Mouse (Mus musculus): ENCODE results near the gene Lama5. TPM values are rescaled to one million over a fixed set of nuclear protein-coding genes. Genes with fewer than 3 reads are reported as not detected.
"Not testable (repeated sequence)": the region's sequence is repeated elsewhere in the genome, so short reads cannot be mapped to it uniquely, and the experiment has no call there.

Gene Lama5
- polyA plus RNA-seq, 1 experiment from 2014 or later, result 4.3 TPM

DNA sequence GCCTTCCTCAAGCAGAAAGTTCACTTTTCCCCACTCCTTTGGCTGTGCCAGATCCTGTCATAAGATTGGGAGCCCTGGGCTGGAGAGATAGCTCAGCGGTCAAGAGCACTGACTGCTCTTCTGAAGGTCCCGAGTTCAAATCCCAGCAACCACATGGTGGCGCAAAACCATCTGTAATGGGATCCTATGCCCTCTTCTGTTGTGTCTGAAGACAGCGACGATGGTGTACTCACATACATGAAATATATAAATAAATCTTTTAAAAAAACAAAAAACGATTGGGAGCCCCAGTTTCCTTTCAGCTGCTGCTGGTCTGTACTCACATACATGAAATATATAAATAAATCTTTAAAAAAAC is 40.9 kb downstream of the Lama5 start:
- WGBS (ENCODE audit: insufficient replicate concordance), result 73% methylated on average over 6 of the region's 6 CpGs
- no peaks in the 10 kb centered on the region for H3K9me3 ChIP-seq (replicated peaks)
- H3K36me3 ChIP-seq, result peaks cover 12% of the 10 kb centered on the region; the same call in 1 of the 2 replicates
- H3K9ac ChIP-seq, result no peak overlapping the region
- H3K4me1 ChIP-seq, result no peaks in the 10 kb centered on the region
- ATAC-seq, result no peak
- no peaks in the 10 kb centered on the region for H3K27me3 ChIP-seq (replicated peaks)
- H3K4me2 ChIP-seq, result no peak overlapping the region
- no peak overlapping the region for H3K27ac ChIP-seq
- H3K4me3 ChIP-seq, result no peak overlapping the region

DNA sequence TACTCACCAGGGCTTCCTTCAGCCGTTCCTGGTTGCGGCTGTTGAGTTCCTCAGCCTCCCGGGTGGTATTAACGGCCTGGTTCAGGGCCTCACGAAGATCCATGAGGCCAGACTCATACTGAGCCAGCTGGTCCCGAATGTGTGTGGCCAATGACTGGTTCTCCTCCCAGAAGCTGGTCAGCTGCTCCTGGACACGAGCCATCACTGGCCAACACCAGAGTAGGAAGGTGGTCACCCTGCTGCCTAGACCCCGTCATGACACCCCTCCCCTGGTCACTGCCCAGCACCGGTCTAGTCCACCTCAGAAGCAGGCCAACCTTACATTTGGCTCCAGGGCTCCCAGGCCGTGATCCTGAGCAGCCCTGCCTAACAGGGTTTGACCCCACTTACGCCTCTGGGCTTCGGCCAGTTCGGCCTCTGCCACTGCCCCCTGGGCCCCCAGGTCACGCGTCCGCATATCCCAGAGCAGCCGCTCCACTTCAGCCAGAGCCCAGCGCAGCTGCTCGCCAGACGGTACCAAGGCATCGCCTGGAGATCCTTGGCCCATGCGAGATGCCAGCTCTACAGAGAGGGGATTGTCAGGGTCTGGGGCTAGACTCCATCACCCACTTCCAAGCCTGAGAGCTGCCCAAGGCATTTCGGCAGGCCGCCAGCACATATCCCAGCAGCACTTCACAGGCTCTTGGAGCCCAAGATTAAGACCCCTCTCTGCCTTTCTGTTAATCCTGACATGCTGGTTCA is 41.5 kb downstream of the Lama5 start:
- 81% methylated on average over 24 of the region's 24 CpGs for WGBS (ENCODE audit: insufficient replicate concordance)
- no peaks in the 10 kb centered on the region for H3K4me1 ChIP-seq
- H3K36me3 ChIP-seq, result peaks cover 16% of the 10 kb centered on the region; the same call in 1 of the 2 replicates
- no peak overlapping the region for H3K27ac ChIP-seq
- H3K9ac ChIP-seq, result no peak overlapping the region
- no peak for ATAC-seq
- no peak overlapping the region for H3K4me2 ChIP-seq
- no peaks in the 10 kb centered on the region for H3K9me3 ChIP-seq (replicated peaks)
- no peaks in the 10 kb centered on the region for H3K27me3 ChIP-seq (replicated peaks)
- H3K4me3 ChIP-seq, result no peak overlapping the region

DNA sequence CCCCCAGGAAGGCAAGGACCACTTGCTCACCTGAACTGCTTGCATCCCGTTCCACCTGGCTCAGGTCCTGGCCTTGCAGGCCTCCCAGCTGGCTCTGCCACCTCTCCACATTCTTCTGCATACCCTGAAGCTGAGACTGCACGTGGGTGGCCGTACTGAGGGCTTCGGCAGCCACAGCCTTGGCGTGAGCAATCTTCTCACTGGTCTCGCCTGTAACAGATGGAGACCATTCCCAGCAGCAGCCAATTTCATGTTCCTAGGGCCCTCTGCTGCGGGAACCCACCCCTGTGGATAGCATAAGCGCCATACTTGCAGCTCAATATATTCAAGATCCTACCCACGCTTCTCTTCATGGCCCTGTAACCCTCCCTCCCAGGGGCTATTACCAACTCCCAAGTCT is 44.1 kb downstream of the Lama5 start:
- no peak for ATAC-seq
- Histone ChIP-seq H3K9me3 (replicated peaks) (no peaks in the 10 kb centered on the region), H3K27ac (no peak overlapping the region), H3K4me1 (no peaks in the 10 kb centered on the region), H3K4me2 (no peak overlapping the region), H3K36me3 (peaks cover 42% of the 10 kb centered on the region), H3K9ac (no peak overlapping the region), H3K4me3 (no peak overlapping the region), H3K27me3 (replicated peaks) (no peaks in the 10 kb centered on the region)
- WGBS (ENCODE audit: insufficient replicate concordance), result 78% methylated on average over 9 of the region's 9 CpGs

GRCm38 (mm10) chr2:180175725-180176124 is 49.9 kb downstream of the Lama5 start:
- H3K4me1 ChIP-seq, result peaks cover 26% of the 10 kb centered on the region
- ATAC-seq, result no peak
- no peak overlapping the region for H3K27ac ChIP-seq
- H3K4me3 ChIP-seq, result no peak overlapping the region
- no peaks in the 10 kb centered on the region for H3K27me3 ChIP-seq (replicated peaks)
- peaks cover 76% of the 10 kb centered on the region for H3K36me3 ChIP-seq
- H3K4me2 ChIP-seq, result no peak overlapping the region
- WGBS (ENCODE audit: insufficient replicate concordance), result 89% methylated on average over 7 of the region's 7 CpGs
- no peaks in the 10 kb centered on the region for H3K9me3 ChIP-seq (replicated peaks)
- H3K9ac ChIP-seq, result no peak overlapping the region

DNA sequence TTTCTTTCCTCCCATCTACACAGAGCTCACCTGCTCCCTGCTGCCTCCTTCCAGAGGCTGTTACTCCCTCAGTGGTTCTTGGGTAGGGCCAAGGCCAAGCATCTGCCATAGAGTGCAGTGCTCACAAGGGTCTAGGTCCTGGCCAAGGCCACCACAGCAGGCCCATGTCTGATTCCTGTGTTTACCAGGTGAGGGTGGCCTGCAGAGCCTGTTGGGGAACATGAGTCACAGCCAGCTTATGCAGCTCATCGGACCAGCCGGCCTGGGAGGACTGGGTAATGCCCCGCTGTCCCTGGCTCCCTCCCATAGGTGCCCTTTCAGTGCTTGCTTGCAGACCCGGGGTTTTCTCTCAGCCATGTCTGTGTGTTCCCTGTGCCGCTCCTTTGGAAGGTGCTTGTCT is 51.5 kb downstream of the Lama5 start:
- no peak overlapping the region for H3K4me2 ChIP-seq
- H3K9ac ChIP-seq, result no peak overlapping the region
- no peak for ATAC-seq
- peaks cover 33% of the 10 kb centered on the region for H3K4me1 ChIP-seq
- no peaks in the 10 kb centered on the region for H3K27me3 ChIP-seq (replicated peaks)
- no peaks in the 10 kb centered on the region for H3K9me3 ChIP-seq (replicated peaks)
- no peak overlapping the region for H3K27ac ChIP-seq
- H3K4me3 ChIP-seq, result no peak overlapping the region
- H3K36me3 ChIP-seq, result peaks cover 64% of the 10 kb centered on the region
- 93% methylated on average over 5 of the region's 5 CpGs for WGBS (ENCODE audit: insufficient replicate concordance)

DNA sequence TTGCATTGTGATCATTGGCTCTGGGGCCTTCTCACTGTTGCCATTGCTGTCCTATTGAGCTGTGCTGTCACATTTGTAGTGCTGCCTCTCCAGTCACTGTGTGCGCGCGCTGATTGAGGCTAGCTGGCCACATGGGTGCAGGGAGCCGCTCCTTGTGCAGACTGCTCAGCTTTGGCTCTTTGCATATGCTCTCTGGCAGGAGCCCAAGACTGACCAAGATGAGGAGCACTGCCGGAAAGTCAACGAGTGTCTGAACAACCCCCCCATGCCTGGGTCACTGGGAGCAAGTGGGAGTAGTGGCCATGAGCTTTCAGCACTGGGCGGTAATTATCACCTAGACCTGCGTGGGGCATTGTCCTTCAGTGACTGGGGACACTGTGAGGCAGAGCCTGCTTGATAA is 51.9 kb downstream of the Lama5 start:
- H3K9me3 ChIP-seq (replicated peaks); ATAC-seq; H3K27ac ChIP-seq; H3K27me3 ChIP-seq (replicated peaks): not testable (repeated sequence)
- Histone ChIP-seq H3K36me3 (peaks cover 59% of the 10 kb centered on the region), H3K4me1 (peaks cover 33% of the 10 kb centered on the region), H3K4me3 (peak overlapping the region; percentile 98), H3K9ac (peak overlapping the region; percentile 96; the same call in 1 of the 2 replicates), H3K4me2 (peak overlapping the region; percentile 93)
- WGBS (ENCODE audit: insufficient replicate concordance), result 90% methylated on average over 8 of the region's 8 CpGs

DNA sequence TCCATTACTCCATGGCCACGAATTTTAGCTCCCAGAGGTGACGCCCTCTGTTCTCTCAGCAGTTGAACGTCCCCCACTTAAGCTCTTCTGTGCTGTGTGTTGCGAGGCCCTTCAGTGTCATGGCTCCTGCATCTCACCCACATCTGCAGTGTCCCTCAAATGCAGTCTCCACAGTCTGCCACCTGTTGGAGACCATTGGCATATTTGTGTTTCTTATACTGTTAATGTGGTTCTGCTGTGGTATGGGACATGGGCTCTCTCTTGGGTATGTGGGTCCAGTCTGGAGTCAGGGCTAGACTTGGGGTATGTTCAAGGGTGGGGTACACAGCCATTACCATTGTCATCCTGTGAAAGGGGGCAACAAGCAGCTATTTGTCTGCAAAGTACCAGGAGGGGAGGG is 52.5 kb downstream of the Lama5 start:
- ATAC-seq, result no peak
- Histone ChIP-seq H3K36me3 (peaks cover 54% of the 10 kb centered on the region), H3K27ac (peak overlapping the region; percentile 54; the same call in 1 of the 2 replicates), H3K27me3 (replicated peaks) (no peaks in the 10 kb centered on the region), H3K4me3 (peak overlapping the region; percentile 98), H3K4me1 (peaks cover 33% of the 10 kb centered on the region), H3K4me2 (peak overlapping the region; percentile 93), H3K9me3 (replicated peaks) (no peaks in the 10 kb centered on the region), H3K9ac (peak overlapping the region; percentile 96)
- WGBS (ENCODE audit: insufficient replicate concordance), result 52% methylated on average over 4 of the region's 4 CpGs

DNA sequence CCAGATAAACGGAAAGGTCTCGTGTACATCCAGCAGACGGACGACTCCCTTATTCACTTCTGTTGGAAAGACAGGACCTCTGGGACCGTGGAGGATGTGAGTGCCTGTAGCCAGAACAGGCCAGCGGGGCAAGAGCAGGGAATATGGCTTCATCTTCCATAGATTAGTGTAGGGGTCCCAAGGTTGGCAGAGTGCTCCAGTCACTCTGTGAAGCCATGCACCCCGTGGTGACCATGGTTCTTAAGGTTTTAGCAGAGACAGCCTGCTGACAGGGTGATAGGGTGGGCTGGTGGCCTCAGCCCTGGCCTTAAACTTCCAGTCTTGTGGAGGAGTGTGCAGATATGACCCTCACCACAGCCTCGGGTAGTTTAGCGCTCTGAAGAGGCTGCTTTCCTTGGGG is 53.5 kb downstream of the Lama5 start:
- no peaks in the 10 kb centered on the region for H3K27me3 ChIP-seq (replicated peaks)
- H3K27ac ChIP-seq, result peak overlapping the region; percentile 92
- peak overlapping the region; percentile 98 for H3K4me3 ChIP-seq
- ATAC-seq, result no peak
- peaks cover 44% of the 10 kb centered on the region for H3K36me3 ChIP-seq
- peak overlapping the region; percentile 93 for H3K4me2 ChIP-seq
- 2% methylated on average over 9 of the region's 9 CpGs for WGBS (ENCODE audit: insufficient replicate concordance)
- peaks cover 33% of the 10 kb centered on the region for H3K4me1 ChIP-seq
- H3K9me3 ChIP-seq (replicated peaks), result no peaks in the 10 kb centered on the region
- peak overlapping the region; percentile 96 for H3K9ac ChIP-seq

DNA sequence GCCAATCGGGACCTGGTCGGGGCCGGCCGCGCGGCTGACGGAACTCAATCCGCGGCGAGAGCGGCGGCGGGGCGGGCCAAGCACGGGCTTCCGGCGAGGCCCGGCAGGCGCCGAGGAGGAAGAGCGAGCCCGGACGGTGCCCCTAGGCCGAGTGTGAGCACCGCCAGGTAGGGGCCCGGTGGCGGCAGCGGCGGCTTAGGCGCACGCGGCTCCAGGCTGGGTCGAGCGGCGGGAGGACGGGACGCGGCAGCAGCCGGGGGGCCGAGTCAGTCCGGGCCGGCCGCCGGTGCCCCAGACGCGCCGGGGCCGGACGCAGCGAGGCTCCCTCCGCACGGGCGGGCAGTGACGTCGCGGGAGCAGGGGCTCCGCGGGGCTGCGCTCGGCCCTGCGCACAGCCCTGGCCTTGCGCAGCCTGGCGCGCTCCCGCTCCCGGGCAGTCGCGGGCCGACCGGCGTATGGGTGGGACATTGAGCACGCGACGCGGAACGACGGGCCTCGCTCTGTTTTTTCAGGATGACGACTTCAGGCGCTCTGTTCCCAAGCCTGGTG is 54.1 kb downstream of the Lama5 start:
- under 1% methylated on average over 77 of the region's 80 CpGs for WGBS (ENCODE audit: insufficient replicate concordance)
- H3K36me3 ChIP-seq, result peaks cover 38% of the 10 kb centered on the region
- peaks cover 33% of the 10 kb centered on the region for H3K4me1 ChIP-seq
- H3K4me2 ChIP-seq, result peak overlapping the region; percentile 93
- peak overlapping the region; percentile 92 for H3K27ac ChIP-seq
- peak overlapping the region; percentile 98 for H3K4me3 ChIP-seq
- peak; percentile 74 for ATAC-seq
- peak overlapping the region; percentile 96 for H3K9ac ChIP-seq
- H3K9me3 ChIP-seq (replicated peaks), result no peaks in the 10 kb centered on the region
- no peaks in the 10 kb centered on the region for H3K27me3 ChIP-seq (replicated peaks)

DNA sequence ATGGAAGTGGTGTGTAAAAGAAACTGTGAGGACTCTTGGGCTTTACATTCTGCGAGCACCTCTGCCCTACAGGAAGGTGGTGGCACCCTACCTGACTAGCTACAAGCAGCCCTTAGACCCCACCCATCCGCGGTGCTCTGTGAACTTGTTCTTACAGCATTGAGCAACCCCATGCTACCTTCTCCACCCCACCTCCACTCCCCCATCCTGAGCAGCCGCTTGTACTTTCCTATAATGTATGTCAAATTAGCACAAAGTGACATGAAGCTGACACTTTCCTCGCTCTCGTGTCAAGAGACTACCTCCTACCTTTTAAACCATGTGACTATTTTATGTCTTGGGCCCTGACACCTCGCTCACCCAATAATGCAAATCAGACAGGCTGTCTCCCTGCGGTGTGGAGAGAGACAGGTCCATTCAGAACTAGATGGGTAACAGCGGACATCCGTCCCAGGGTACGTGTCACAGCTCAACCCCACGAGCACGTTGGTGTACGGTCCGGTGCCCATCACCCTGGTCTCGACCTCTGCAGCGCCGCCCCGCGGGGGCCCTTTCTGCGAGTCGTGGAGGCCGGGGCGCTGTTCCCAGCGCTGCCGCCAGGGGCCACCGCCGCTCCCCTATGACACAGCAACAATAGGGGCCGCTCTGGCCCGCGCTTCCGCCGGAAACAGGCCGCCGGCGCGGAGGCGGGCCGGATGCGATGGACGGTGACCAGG is 54.7 kb downstream of the Lama5 start, which contains the start of gene Adrm1:
Gene Adrm1, plus strand, starts transcription at position 680 of the 716 bp plus-strand sequence.
- 4% methylated on average over 41 of the region's 41 CpGs for WGBS (ENCODE audit: insufficient replicate concordance)
- Histone ChIP-seq H3K36me3 (peaks cover 32% of the 10 kb centered on the region), H3K9me3 (replicated peaks) (no peaks in the 10 kb centered on the region), H3K4me2 (peak within 1 kb of the TSS; percentile 93), H3K4me1 (peaks cover 33% of the 10 kb centered on the region), H3K4me3 (peak within 1 kb of the TSS; percentile 98), H3K27ac (peak within 1 kb of the TSS; percentile 92), H3K9ac (peak within 1 kb of the TSS; percentile 96), H3K27me3 (replicated peaks) (no peaks in the 10 kb centered on the region)
- peak; percentile 96 for ATAC-seq

GRCm38 (mm10) chr2:180170151-180170805 is 55.4 kb downstream of the Lama5 start:
- peaks cover 25% of the 10 kb centered on the region for H3K36me3 ChIP-seq
- no peak overlapping the region for H3K4me3 ChIP-seq
- H3K4me1 ChIP-seq, result peaks cover 33% of the 10 kb centered on the region
- peak overlapping the region; percentile 96 for H3K9ac ChIP-seq
- ATAC-seq, result no peak
- H3K27ac ChIP-seq, result 0 out of 2 replicates have a peak overlapping the region, but pooled peaks have one; percentile 0
- WGBS (ENCODE audit: insufficient replicate concordance), result 81% methylated on average over 11 of the region's 11 CpGs
- H3K4me2 ChIP-seq, result peak overlapping the region; percentile 93
- H3K9me3 ChIP-seq (replicated peaks), result no peaks in the 10 kb centered on the region
- H3K27me3 ChIP-seq (replicated peaks), result no peaks in the 10 kb centered on the region

DNA sequence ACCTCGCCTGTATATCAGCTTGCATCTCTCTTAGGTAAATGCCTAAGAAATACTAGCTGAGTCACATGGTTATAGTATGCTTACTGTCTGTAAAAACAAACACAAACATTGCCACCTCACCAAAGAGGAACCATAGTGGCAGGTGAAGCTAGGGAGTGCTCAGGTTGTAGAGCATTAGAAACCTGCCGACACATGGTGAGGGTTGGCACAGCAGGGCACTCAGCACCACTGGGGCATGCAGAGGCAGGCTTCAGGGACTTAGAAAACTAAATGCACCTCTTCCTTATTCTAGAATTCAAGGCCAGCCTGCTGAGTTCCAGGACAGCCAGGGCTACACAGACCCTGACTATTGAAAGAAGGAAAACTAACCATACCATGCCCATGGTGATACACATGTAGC is 58.8 kb downstream of the Lama5 start:
- WGBS (ENCODE audit: insufficient replicate concordance), result 67% methylated on average over 2 of the region's 2 CpGs
- H3K27ac ChIP-seq, result no peak overlapping the region
- no peak overlapping the region for H3K4me3 ChIP-seq
- H3K9ac ChIP-seq, result no peak overlapping the region
- no peak for ATAC-seq
- no peaks in the 10 kb centered on the region for H3K27me3 ChIP-seq (replicated peaks)
- H3K4me1 ChIP-seq, result peaks cover 11% of the 10 kb centered on the region
- H3K36me3 ChIP-seq, result peaks cover 5% of the 10 kb centered on the region
- H3K4me2 ChIP-seq, result no peak overlapping the region
- H3K9me3 ChIP-seq (replicated peaks), result no peaks in the 10 kb centered on the region

Data from liver, embryonic 12.5 days (tissue).